Mouse (Mus musculus) midbrain, postnatal 0 days (tissue): ENCODE data around the gene AC109138.7. TPM values are rescaled to one million over a fixed set of nuclear protein-coding genes. Genes with fewer than 3 reads are reported as not detected.

Experiments used
- ATAC-seq: fragments of 200-750 bp; cut with Nextera tagmentation; 2 replicates; pipeline ENCODE4 v1.8.0; 2017; ENCODE audit warnings: moderate number of reproducible peaks, mild to moderate bottlenecking, moderate TSS enrichment, moderate library complexity; ENCODE audit not compliant: low FRiP score
- DNase-seq: peaks from one replicate; pipeline ENCODE4 v3.0.0-alpha.2; 2015; ENCODE audit warnings: low spot score
- H3K27ac ChIP-seq: fragments of 300-500 bp; sonication (generic); 2 replicates; pipeline ENCODE4 v1.5.1; 2014; ENCODE audit warnings: low read depth, mild to moderate bottlenecking, low read length, mixed read lengths
- H3K27me3 ChIP-seq: fragments of 300-500 bp; sonication (generic); 2 replicates; pipeline ENCODE4 v1.6.1; 2014; ENCODE audit warnings: low read length, control low read depth, mixed read lengths; ENCODE audit not compliant: insufficient read depth
- H3K36me3 ChIP-seq: fragments of 300-500 bp; sonication (generic); 2 replicates; pipeline ENCODE4 v1.6.1; 2014; ENCODE audit warnings: low read length, control low read depth, mixed read lengths; ENCODE audit not compliant: insufficient read depth
- H3K4me1 ChIP-seq: fragments of 300-500 bp; sonication (generic); 2 replicates; pipeline ENCODE4 v1.6.1; 2014; ENCODE audit warnings: mild to moderate bottlenecking, control low read depth, antibody characterized with exemption, low read length, mixed read lengths; ENCODE audit not compliant: insufficient read depth
- H3K4me2 ChIP-seq: fragments of 300-500 bp; sonication (generic); 2 replicates; pipeline ENCODE4 v1.6.1; 2014; ENCODE audit warnings: low read depth, mild to moderate bottlenecking, low read length, mixed read lengths; ENCODE audit not compliant: poor library complexity, severe bottlenecking
- H3K4me3 ChIP-seq: fragments of 300-500 bp; sonication (generic); 2 replicates; pipeline ENCODE4 v1.5.1; 2014; ENCODE audit warnings: low read depth, mild to moderate bottlenecking, low read length, moderate library complexity
- H3K9ac ChIP-seq: fragments of 300-500 bp; sonication (generic); replicated peaks from 2 replicates; pipeline ENCODE4 v1.6.1; 2014; ENCODE audit warnings: mild to moderate bottlenecking, low read length, moderate library complexity, mixed read lengths; ENCODE audit not compliant: poor library complexity, severe bottlenecking
- H3K9me3 ChIP-seq: fragments of 300-500 bp; sonication (generic); 2 replicates; pipeline ENCODE4 v1.6.1; 2016; ENCODE audit warnings: low read length, control low read depth
- CTCF ChIP-seq: IDR thresholded peaks from 2 replicates; pipeline ENCODE4 v1.5.1; 2016; ENCODE audit warnings: antibody characterized with exemption, mild to moderate bottlenecking
- WGBS: fragments of 180-500 bp; shearing (Covaris S2); extraction: QIAGEN DNeasy Blood & Tissue Kit; methylation state at CpG from one replicate; pipeline ENCODE4 v1.1.7; 2014; 5-methylcytosine and 5-hydroxymethylcytosine counted together
- polyA plus RNA-seq: library from polyadenylated mRNA; unstranded; fragments of >200 nt; fragmentation: Nextera tagmentation; extraction: Ambion mirVana; gene quantifications from 2 replicates; pipeline ENCODE4 v1.2.1, GENCODE M21; 2015
- total RNA-seq: library from RNA; depleted of rRNA; stranded (reverse); fragments of >200 nt; gene quantifications from 2 replicates; pipeline ENCODE4 v1.2.3, GENCODE M21; 2014

AC109138.7 gene
- total and polyA plus RNA-seq, 2 experiments from 2014 or later: not detected

- DNase-seq (peak; percentile 79), ATAC-seq (no peak)
- Histone ChIP-seq H3K4me1 (peaks cover 4% of the 10 kb centered on the region; the same call in 1 of the 2 replicates), H3K4me2 (no peak overlapping the region), H3K27ac (no peak overlapping the region), H3K4me3 (no peak overlapping the region), H3K27me3 (no peaks in the 10 kb centered on the region), H3K36me3 (no peaks in the 10 kb centered on the region), H3K9ac (no peak overlapping the region), H3K9me3 (no peaks in the 10 kb centered on the region)
- WGBS: 40% methylated on average over 3 of the region's 3 CpGs
- TF ChIP-seq CTCF: no peak
Observed at GRCm38 (mm10) chr19:4181892-4182291, 32.3 kb upstream of the AC109138.7 start.

GRCm38 (mm10) chr19:4183689-4184088, 30.5 kb upstream of the AC109138.7 start:
- no peak for TF ChIP-seq CTCF
- Histone ChIP-seq H3K9me3 (no peaks in the 10 kb centered on the region), H3K4me1 (peaks cover 4% of the 10 kb centered on the region; the same call in 1 of the 2 replicates), H3K4me2 (no peak overlapping the region), H3K4me3 (no peak overlapping the region), H3K36me3 (no peaks in the 10 kb centered on the region), H3K27me3 (no peaks in the 10 kb centered on the region), H3K27ac (no peak overlapping the region), H3K9ac (no peak overlapping the region)
- no peak for ATAC-seq
- no peak for DNase-seq
- WGBS: 65% methylated on average over 2 of the region's 2 CpGs

GRCm38 (mm10) chr19:4184976-4185975, 28.9 kb upstream of the AC109138.7 start:
- H3K9me3 ChIP-seq: no peaks in the 10 kb centered on the region
- TF ChIP-seq CTCF: no peak
- H3K4me2 ChIP-seq: no peak overlapping the region
- no peak for ATAC-seq
- no peaks in the 10 kb centered on the region for H3K27me3 ChIP-seq
- H3K4me3 ChIP-seq: no peak overlapping the region
- no peaks in the 10 kb centered on the region for H3K36me3 ChIP-seq
- no peak for DNase-seq
- H3K4me1 ChIP-seq: peaks cover 4% of the 10 kb centered on the region; the same call in 1 of the 2 replicates
- no peak overlapping the region for H3K27ac ChIP-seq
- 70% methylated on average over 15 of the region's 15 CpGs for WGBS
- H3K9ac ChIP-seq: no peak overlapping the region

DNA sequence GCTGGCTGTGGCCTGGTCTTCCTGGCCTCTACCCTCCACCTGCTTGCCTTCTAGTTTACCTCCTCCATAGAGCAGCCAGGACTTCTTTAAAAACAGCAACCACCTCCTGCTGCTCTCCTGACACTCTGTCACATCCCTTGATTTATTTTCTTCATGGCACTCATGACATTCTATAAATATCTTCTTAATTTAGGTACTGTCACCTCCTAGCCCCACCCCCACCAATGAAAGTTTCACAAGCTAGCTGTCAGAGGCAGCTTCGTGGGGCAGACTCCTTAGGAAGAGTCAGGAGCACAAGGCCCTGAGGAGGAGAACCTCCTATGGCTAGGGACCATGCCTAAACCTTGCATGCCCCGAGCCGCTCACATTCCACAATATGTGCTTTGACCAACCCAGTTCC, 26.9 kb upstream of the AC109138.7 start:
- no peaks in the 10 kb centered on the region for H3K4me1 ChIP-seq
- DNase-seq (no peak), ATAC-seq (no peak)
- no peaks in the 10 kb centered on the region for H3K36me3 ChIP-seq
- H3K4me2 ChIP-seq: no peak overlapping the region
- H3K27ac ChIP-seq: no peak overlapping the region
- 74% methylated on average over 3 of the region's 3 CpGs for WGBS
- H3K9ac ChIP-seq: no peak overlapping the region
- no peak for TF ChIP-seq CTCF
- no peak overlapping the region for H3K4me3 ChIP-seq
- no peaks in the 10 kb centered on the region for H3K27me3 ChIP-seq
- no peaks in the 10 kb centered on the region for H3K9me3 ChIP-seq

- Histone ChIP-seq H3K4me1 (peaks cover 10% of the 10 kb centered on the region), H3K4me3 (no peak overlapping the region), H3K9me3 (no peaks in the 10 kb centered on the region), H3K9ac (no peak overlapping the region), H3K27me3 (no peaks in the 10 kb centered on the region), H3K36me3 (peaks cover 3% of the 10 kb centered on the region; the same call in 1 of the 2 replicates), H3K4me2 (no peak overlapping the region), H3K27ac (no peak overlapping the region)
- DNase-seq: no peak
- TF ChIP-seq CTCF: no peak
- WGBS: 86% methylated on average over 12 of the region's 12 CpGs
- no peak for ATAC-seq
Observed at GRCm38 (mm10) chr19:4189051-4189620, 25.0 kb upstream of the AC109138.7 start.
